Mouse (Mus musculus) embryonic facial prominence, embryonic 11.5 days (tissue): Measurements from ENCODE around the gene Tmem273. TPM values are rescaled to one million over a fixed set of nuclear protein-coding genes. Genes with fewer than 3 reads are reported as not detected.

Source experiments
- ATAC-seq: fragments of 200-750 bp; cut with Nextera tagmentation; replicated peaks from 2 replicates; pipeline ENCODE4 v1.8.0; 2017; ENCODE audit warnings: low read depth; ENCODE audit not compliant: insufficient number of reproducible peaks, low FRiP score, low TSS enrichment
- DNase-seq: peaks from one replicate; pipeline ENCODE4 v3.0.0-alpha.2; 2015; ENCODE audit warnings: low spot score
- H3K27ac ChIP-seq: fragments of 300-500 bp; sonication (generic); replicated peaks from 2 replicates; pipeline ENCODE4 v1.5.1; 2014; ENCODE audit warnings: mild to moderate bottlenecking, low read depth, low read length, control low read depth
- H3K27me3 ChIP-seq: fragments of 300-500 bp; sonication (generic); 2 replicates; pipeline ENCODE4 v1.6.1; 2014; ENCODE audit warnings: mild to moderate bottlenecking, low read length, moderate library complexity, mixed read lengths; ENCODE audit not compliant: control insufficient read depth, insufficient read depth
- H3K36me3 ChIP-seq: fragments of 300-500 bp; sonication (generic); replicated peaks from 2 replicates; pipeline ENCODE4 v1.6.1; 2014; ENCODE audit warnings: low read depth, mild to moderate bottlenecking, low read length, moderate library complexity, mixed read lengths; ENCODE audit not compliant: control insufficient read depth, insufficient read depth
- H3K4me1 ChIP-seq: fragments of 300-500 bp; sonication (generic); 2 replicates; pipeline ENCODE4 v1.6.1; 2014; ENCODE audit warnings: low read length, mixed read lengths; ENCODE audit not compliant: control insufficient read depth, insufficient read depth
- H3K4me2 ChIP-seq: fragments of 300-500 bp; sonication (generic); 2 replicates; pipeline ENCODE4 v1.6.1; 2014; ENCODE audit warnings: low read depth, mild to moderate bottlenecking, control low read depth, low read length, moderate library complexity
- H3K4me3 ChIP-seq: fragments of 300-500 bp; sonication (generic); 2 replicates; pipeline ENCODE4 v1.5.1; 2014; ENCODE audit warnings: low read depth, low read length, control low read depth
- H3K9ac ChIP-seq: fragments of 300-500 bp; sonication (generic); replicated peaks from 2 replicates; pipeline ENCODE4 v1.6.1; 2014; ENCODE audit warnings: mild to moderate bottlenecking, control low read depth, low read length
- H3K9me3 ChIP-seq: fragments of 300-500 bp; sonication (generic); replicated peaks from 2 replicates; pipeline ENCODE4 v1.6.1; 2016; ENCODE audit warnings: mild to moderate bottlenecking, low read length, inconsistent platforms, mixed read lengths; ENCODE audit not compliant: control insufficient read depth
- WGBS: fragments of 180-500 bp; shearing (Covaris S2); extraction: QIAGEN DNeasy Blood & Tissue Kit; methylation state at CpG from one replicate; pipeline ENCODE4 v1.1.7; 2014; 5-methylcytosine and 5-hydroxymethylcytosine counted together
- polyA plus RNA-seq: library from polyadenylated mRNA; unstranded; fragments of >200 nt; fragmentation: Nextera tagmentation; extraction: Ambion mirVana; gene quantifications from 2 replicates; pipeline ENCODE4 v1.2.1, GENCODE M21; 2014

The Tmem273 gene
- polyA plus RNA-seq, 1 experiment from 2014 or later = 0.41 TPM

GRCm38 (mm10) chr14:32812429-32812828 lies 26.7 kb downstream of the Tmem273 start:
- Histone ChIP-seq H3K27me3 (no peaks in the 10 kb centered on the region), H3K36me3 (no peaks in the 10 kb centered on the region), H3K9ac (no peak overlapping the region), H3K27ac (no peak overlapping the region), H3K4me3 (no peak overlapping the region), H3K4me1 (no peaks in the 10 kb centered on the region), H3K4me2 (no peak overlapping the region), H3K9me3 (no peaks in the 10 kb centered on the region)
- ATAC-seq (no peak), DNase-seq (no peak)
- 79% methylated on average over 6 of the region's 6 CpGs for WGBS

DNA sequence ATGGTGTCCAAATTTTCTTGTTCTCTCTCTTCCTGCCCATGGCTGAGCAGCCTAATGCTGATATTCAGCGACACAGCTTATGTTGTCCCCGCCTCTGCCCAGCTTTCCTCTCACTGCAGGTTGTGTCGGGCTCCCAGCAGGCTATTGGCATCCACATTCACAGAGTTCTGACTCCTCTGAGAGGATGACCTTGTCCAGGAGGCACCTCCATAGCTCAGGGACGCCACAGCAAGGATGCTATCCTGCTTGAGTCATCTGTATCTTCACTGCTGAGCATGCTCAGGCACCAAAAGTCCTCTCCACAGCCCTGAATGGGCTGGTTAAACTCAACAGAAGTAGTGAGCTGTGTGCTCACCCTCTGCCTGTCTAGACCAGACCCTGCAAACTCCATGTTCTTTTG lies 29.2 kb downstream of the Tmem273 start:
- Histone ChIP-seq H3K27me3 (no peaks in the 10 kb centered on the region), H3K4me2 (no peak overlapping the region), H3K36me3 (no peaks in the 10 kb centered on the region), H3K4me3 (no peak overlapping the region), H3K4me1 (no peaks in the 10 kb centered on the region; the same call in 1 of the 2 replicates), H3K27ac (no peak overlapping the region), H3K9me3 (no peaks in the 10 kb centered on the region), H3K9ac (no peak overlapping the region)
- ATAC-seq (no peak), DNase-seq (no peak)
- WGBS = 66% methylated on average over 4 of the region's 4 CpGs

- no peak for DNase-seq
- 76% methylated on average over 4 of the region's 4 CpGs for WGBS
- no peaks in the 10 kb centered on the region; the same call in 1 of the 2 replicates for H3K4me1 ChIP-seq
- H3K4me3 ChIP-seq = no peak overlapping the region
- no peaks in the 10 kb centered on the region for H3K36me3 ChIP-seq
- no peaks in the 10 kb centered on the region for H3K9me3 ChIP-seq
- H3K9ac ChIP-seq = no peak overlapping the region
- ATAC-seq = no peak
- no peaks in the 10 kb centered on the region for H3K27me3 ChIP-seq
- no peak overlapping the region for H3K4me2 ChIP-seq
- H3K27ac ChIP-seq = no peak overlapping the region
These were observed 30.8 kb downstream of the Tmem273 start for GRCm38 (mm10) chr14:32816533-32816932.

- H3K36me3 ChIP-seq = no peaks in the 10 kb centered on the region
- WGBS = 72% methylated on average over 7 of the region's 7 CpGs
- no peak overlapping the region for H3K4me3 ChIP-seq
- H3K4me1 ChIP-seq = no peaks in the 10 kb centered on the region; the same call in 1 of the 2 replicates
- H3K9me3 ChIP-seq = no peaks in the 10 kb centered on the region
- ATAC-seq (no peak), DNase-seq (no peak)
- no peak overlapping the region for H3K9ac ChIP-seq
- H3K27me3 ChIP-seq = no peaks in the 10 kb centered on the region
- H3K4me2 ChIP-seq = no peak overlapping the region
- no peak overlapping the region for H3K27ac ChIP-seq
These were observed 31.5 kb downstream of the Tmem273 start for GRCm38 (mm10) chr14:32817258-32817657.

DNA sequence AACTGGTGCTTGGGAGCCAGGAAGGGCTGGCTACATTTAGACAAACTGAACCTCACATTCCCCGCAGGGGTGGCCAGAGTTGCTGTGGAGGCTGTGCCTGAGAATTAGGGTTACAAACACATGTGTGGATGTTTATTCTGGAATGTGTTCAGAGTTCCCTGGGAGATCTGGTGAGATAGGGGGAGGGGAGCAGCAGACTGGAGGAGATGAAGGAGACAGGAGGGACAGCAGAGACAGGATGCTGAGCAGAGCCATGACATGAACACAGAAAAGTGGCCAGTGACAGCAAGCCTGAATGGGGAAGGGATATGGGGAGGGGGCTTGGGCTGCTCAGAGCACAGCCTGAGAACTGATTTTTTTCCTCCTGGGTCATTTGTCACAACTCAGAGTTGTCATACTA lies 33.5 kb downstream of the Tmem273 start:
- H3K27ac ChIP-seq = no peak overlapping the region
- H3K36me3 ChIP-seq = no peaks in the 10 kb centered on the region
- no peaks in the 10 kb centered on the region for H3K27me3 ChIP-seq
- DNase-seq (peak; percentile 55), ATAC-seq (no peak)
- WGBS = 33% methylated on average over 1 of the region's 1 CpGs
- no peak overlapping the region for H3K4me2 ChIP-seq
- no peaks in the 10 kb centered on the region; the same call in 1 of the 2 replicates for H3K4me1 ChIP-seq
- no peak overlapping the region for H3K4me3 ChIP-seq
- H3K9me3 ChIP-seq = no peaks in the 10 kb centered on the region
- no peak overlapping the region for H3K9ac ChIP-seq

- Histone ChIP-seq H3K36me3 (no peaks in the 10 kb centered on the region), H3K9me3 (no peaks in the 10 kb centered on the region), H3K9ac (no peak overlapping the region), H3K4me1 (peaks cover 3% of the 10 kb centered on the region; the same call in 1 of the 2 replicates), H3K27ac (no peak overlapping the region), H3K27me3 (no peaks in the 10 kb centered on the region), H3K4me2 (no peak overlapping the region), H3K4me3 (no peak overlapping the region)
- DNase-seq (no peak), ATAC-seq (no peak)
- WGBS = 85% methylated on average over 4 of the region's 4 CpGs
These were observed 37.0 kb downstream of the Tmem273 start for GRCm38 (mm10) chr14:32822812-32823211.

DNA sequence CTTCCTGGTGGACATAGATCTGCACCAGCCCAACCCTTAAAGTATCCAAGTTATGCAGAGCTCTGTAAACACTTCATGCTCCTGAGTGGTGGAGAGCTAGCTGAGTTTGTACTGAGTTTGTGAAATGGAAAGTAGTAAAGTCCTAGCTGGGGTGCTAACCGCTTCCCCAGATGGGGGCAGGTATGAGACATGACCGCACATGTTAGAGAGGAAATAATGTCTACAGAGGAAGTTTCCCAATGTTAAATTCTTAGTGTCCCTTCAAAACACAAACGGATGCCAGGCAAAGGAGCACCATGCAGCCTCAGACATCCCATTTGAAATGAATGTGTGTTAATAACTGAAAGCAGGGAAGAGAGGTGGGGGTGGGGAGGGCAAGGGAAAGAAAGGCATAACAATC lies 38.1 kb downstream of the Tmem273 start:
- Histone ChIP-seq H3K4me3 (no peak overlapping the region), H3K4me2 (no peak overlapping the region), H3K27ac (no peak overlapping the region), H3K4me1 (peaks cover 7% of the 10 kb centered on the region; the same call in 1 of the 2 replicates), H3K36me3 (no peaks in the 10 kb centered on the region), H3K9ac (no peak overlapping the region), H3K9me3 (no peaks in the 10 kb centered on the region), H3K27me3 (no peaks in the 10 kb centered on the region)
- ATAC-seq (no peak), DNase-seq (no peak)
- WGBS = 73% methylated on average over 3 of the region's 3 CpGs

DNA sequence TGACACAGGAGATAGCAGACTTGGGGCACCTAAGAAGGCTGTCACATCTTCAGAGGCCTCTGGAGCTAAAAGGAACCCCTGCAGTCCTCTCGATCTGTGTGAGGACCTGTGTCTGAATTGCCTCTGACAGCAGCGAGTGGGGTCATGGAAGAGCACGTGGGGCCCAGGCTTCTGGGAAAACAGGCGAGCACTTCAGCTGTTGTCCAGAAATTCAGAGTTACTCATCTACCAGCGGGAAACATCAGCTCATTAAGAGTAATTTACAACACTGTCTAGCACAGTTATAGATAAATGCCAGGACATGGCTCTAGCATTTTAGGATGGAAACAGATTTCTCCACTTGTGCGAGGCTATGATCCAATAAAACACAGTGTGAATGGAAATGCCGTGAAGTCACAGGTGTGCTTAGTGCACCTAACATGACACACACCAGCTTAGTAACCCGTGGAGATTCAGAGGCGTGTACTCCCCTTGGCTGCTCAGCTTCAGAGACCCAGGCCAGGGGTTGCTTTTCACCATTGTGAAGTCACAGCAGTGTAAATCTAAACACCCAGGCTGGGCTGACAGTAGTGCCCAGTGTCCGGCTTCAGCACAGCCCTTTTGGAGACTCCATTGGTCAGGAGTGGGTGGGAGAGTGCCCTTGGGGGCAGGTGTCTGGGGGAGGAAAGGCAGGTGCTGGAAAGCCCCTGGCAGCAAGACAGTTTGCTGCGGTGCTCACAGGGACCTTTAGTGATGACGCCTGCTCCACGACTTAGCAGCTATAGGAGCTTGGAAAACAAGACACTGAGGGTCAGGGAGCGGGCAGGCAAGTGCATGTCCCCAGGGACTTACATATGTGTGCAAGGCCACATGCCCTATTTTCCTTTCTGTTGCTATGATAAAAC lies 38.7 kb downstream of the Tmem273 start:
- peaks cover 7% of the 10 kb centered on the region; the same call in 1 of the 2 replicates for H3K4me1 ChIP-seq
- no peaks in the 10 kb centered on the region for H3K36me3 ChIP-seq
- no peak overlapping the region for H3K4me3 ChIP-seq
- H3K4me2 ChIP-seq = no peak overlapping the region
- 48% methylated on average over 14 of the region's 14 CpGs for WGBS
- DNase-seq (no peak), ATAC-seq (0 out of 2 replicates have a peak, but pooled peaks have one; percentile 22)
- H3K27ac ChIP-seq = no peak overlapping the region
- no peak overlapping the region for H3K9ac ChIP-seq
- H3K27me3 ChIP-seq = no peaks in the 10 kb centered on the region
- H3K9me3 ChIP-seq = no peaks in the 10 kb centered on the region
